Mouse (Mus musculus): Measurements from ENCODE around the gene Ttc16. TPM values are rescaled to one million over a fixed set of nuclear protein-coding genes. Genes with fewer than 3 reads are reported as not detected.

The Ttc16 gene
- total RNA-seq, 2 experiments from 2014 or later: 0.09 TPM; not detected in 1

- DNase-seq (ENCODE audit: low spot score): no peak
Observed at GRCm38 (mm10) chr2:32749082-32749481, 26.4 kb downstream of the Ttc16 start.

GRCm38 (mm10) chr2:32744272-32744982 is 31.0 kb downstream of the Ttc16 start:
- no peak for DNase-seq (ENCODE audit: low spot score)

DNA sequence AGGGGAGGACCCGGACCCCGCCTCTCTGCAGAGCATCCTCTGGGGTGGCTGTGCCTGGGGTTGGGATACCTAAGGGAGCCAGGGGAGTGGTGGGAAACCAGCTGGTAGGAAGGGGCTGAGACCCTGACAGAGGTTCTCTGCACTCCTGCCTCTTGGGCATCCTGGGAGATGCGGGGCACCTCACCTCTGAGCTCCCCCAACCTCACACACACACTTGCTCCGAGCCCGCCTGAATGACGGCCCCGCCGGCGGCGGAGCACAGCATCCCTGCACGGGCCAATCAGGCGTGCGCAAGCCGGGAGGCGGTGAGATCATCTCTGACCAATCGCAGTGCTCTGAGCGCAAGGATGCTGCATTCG is 33.3 kb downstream of the Ttc16 start:
- DNase-seq (ENCODE audit: low spot score): no peak

DNA sequence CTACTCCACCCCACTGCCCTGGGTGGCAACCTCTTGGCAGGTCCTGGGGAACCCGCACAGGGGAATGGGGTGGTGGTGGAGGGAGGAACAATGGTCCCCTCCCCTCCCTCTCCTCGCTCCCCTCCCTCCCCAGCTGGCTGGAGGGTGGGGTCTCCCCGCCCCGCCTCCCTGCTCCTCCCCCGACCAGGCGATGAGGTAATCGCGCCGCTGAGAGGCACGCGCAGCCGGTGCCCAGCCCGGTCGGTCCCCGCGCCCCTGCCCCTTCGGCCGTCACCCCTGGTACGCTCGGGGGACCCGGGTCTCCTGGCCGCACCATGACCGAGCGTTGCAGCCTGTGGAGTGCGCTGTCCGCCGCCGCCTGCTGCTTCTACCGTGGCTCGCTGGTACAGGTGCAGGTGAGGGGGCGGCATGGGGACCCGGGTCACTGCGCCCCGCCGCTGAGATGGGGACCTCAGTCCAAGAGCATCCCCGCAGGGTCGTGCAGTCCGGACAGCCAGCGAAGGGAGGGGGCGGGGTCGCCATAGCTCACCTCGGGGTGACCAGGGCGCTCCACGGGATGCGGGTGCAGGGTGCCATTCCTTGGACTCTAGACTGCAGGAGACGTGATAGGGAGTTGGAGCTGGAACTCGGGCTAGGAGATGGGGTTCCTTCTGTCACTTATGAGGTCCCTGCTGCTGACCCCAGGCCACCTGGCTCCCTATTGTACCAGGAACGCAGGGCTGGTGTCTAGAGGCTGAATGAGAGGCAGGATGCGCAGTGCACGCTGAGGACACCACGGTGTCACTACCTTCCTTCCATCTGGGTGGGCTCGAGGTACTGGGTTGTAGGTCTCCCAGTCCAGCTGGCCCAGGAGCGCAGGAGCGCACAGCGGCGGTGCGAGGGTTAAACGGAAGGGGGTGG is 33.9 kb downstream of the Ttc16 start:
- DNase-seq (ENCODE audit: low spot score): no peak

GRCm38 (mm10) chr2:32740916-32741272 is 34.5 kb downstream of the Ttc16 start, which contains the start of gene 6330409D20Rik:
Gene 6330409D20Rik, minus strand, starts transcription at chr2:32741016.
- DNase-seq (ENCODE audit: low spot score): no peak

DNA sequence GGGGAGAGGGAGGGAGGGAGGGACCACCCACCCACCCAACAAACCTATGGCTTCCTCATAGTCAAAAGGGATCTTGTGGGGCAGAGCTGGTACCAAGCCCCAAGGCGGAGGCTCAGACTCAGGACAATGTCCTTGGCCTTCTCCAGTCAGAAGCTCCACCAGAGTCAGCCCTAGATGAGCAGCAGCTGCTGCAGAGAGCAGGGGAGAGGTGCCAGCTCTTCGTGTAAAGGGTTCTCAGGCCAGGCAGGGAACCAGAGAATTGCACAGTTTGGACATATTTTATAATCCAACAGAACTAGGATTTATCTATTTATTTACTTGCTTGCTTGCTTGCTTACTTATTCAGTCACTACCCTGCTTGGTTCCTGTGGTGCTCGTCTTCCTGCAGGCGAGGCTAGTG is 36.1 kb downstream of the Ttc16 start:
- DNase-seq (ENCODE audit: low spot score): no peak

GRCm38 (mm10) chr2:32737008-32737407 is 38.4 kb downstream of the Ttc16 start:
- no peak for DNase-seq (ENCODE audit: low spot score)

GRCm38 (mm10) chr2:32736306-32736829 is 39.1 kb downstream of the Ttc16 start:
- no peak for DNase-seq (ENCODE audit: low spot score)

DNA sequence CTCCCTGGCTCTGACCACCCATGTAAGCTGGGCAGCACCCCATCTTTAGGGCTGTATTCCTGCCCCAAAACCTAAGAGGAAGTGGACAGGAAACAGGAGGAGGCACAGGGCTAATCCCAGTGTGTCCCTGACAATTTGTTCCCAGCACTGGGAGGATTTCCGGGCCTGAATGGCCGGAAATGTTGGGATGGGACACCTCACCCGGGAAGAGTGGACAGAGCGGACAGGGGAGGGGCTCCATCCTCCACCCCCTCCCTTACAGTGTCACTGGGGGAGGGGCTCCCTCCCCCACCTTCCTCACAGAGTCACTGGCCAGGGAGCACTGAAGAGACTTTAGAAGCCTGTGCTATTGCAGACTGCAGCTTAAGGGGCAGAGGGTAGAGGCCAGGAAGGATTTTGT is 40.5 kb downstream of the Ttc16 start:
- peak; percentile 39 for DNase-seq (ENCODE audit: low spot score)

- no peak for DNase-seq (ENCODE audit: low spot score)
Observed at GRCm38 (mm10) chr2:32734480-32734879, 41.0 kb downstream of the Ttc16 start.

GRCm38 (mm10) chr2:32732695-32733094 is 42.7 kb downstream of the Ttc16 start:
- no peak for DNase-seq (ENCODE audit: low spot score)

- no peak for DNase-seq (ENCODE audit: low spot score)
Observed at GRCm38 (mm10) chr2:32731911-32732310, 43.5 kb downstream of the Ttc16 start.

- no peak for DNase-seq (ENCODE audit: low spot score)
Observed at GRCm38 (mm10) chr2:32730854-32731253, 44.6 kb downstream of the Ttc16 start.

DNA sequence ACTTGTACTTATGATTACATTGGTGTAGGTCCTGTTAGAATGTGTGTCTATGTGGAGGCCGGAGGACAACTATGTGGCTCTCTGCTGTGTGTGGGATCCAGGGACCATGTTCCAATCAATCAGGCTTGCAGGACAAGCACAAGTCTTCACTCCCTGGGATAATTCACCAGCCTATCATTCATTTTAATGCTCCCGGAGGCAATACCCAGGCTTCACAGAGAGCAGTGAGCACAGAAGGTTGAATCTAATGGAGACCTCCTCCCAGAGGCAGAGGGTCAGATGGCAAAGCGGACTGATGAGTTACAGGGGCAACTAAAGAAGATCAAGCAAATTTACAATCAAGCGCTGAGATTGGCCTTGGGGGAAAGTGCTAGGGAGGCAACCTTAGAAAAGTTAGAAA is 45.9 kb downstream of the Ttc16 start:
- DNase-seq (ENCODE audit: low spot score): no peak

DNA sequence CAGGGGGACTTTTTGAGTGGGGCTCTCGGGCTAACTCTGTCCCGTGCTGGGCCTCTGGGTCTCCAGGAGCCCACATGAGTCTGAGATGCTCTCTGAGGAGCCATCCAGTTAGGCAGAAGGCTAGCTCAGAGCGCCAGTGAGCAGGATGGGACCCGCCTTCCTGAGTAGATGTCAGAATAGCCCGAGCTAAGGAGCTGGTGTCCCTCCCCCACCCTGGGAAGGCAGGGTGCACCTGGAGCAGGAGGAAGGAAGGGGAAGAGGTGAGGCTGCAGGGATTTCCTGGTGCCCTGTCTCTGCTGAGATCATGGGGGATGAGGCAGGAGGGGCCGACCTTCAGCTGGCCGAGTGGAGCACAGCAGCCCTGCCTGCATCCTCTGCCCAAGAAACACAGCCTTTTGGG is 47.0 kb downstream of the Ttc16 start:
- DNase-seq (ENCODE audit: low spot score): peak; percentile 37

- DNase-seq (ENCODE audit: low spot score): peak; percentile 96
Observed at GRCm38 (mm10) chr2:32727435-32727834, 48.0 kb downstream of the Ttc16 start.

GRCm38 (mm10) chr2:32724832-32725790 is 50.3 kb downstream of the Ttc16 start:
- no peak for DNase-seq (ENCODE audit: low spot score)

- DNase-seq (ENCODE audit: low spot score): no peak
Observed at GRCm38 (mm10) chr2:32724149-32724548, 51.3 kb downstream of the Ttc16 start.

- DNase-seq (ENCODE audit: low spot score): no peak
Observed at GRCm38 (mm10) chr2:32722581-32722980, 52.9 kb downstream of the Ttc16 start.

DNA sequence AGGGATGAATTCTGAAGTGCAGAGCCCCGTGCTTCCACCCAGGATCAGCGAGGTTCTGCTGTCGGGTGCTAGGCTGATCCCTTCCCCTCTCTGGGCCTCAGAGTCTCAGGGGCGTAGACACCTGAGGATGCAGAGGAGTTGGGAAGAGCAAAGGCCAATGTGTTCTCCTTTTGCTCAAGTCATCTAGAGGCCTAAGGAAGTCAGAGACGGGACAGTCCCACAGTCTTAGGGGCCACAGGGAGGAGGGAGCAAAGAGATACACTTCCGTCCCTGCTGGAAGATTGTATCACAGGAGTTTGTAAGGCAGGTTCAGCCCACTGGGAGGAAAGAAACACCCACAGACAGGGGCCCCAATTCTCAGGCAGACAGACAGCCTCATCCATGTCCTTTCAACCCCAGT is 53.4 kb downstream of the Ttc16 start:
- DNase-seq (ENCODE audit: low spot score): no peak

GRCm38 (mm10) chr2:32720681-32721229 is 54.7 kb downstream of the Ttc16 start, which contains the start of gene Sh2d3c:
Gene Sh2d3c, plus strand, starts transcription at chr2:32721055.
- DNase-seq (ENCODE audit: low spot score): no peak

Data from gastrocnemius, adult 18-20 months (tissue).